Mouse (Mus musculus): ENCODE results near the gene Ptpn6. TPM values are rescaled to one million over a fixed set of nuclear protein-coding genes. Genes with fewer than 3 reads are reported as not detected.

Gene Ptpn6
- polyA plus RNA-seq, 1 experiment from 2014 or later, result 4.8 TPM

- H3K4me1 ChIP-seq (replicated peaks; ENCODE audit: control insufficient read depth, insufficient read depth, low read length), result no peaks in the 10 kb centered on the region
- no peak overlapping the region for H3K9ac ChIP-seq (ENCODE audit: low read length)
- H3K9me3 ChIP-seq (ENCODE audit: control insufficient read depth, low read length), result no peaks in the 10 kb centered on the region
- no peaks in the 10 kb centered on the region for H3K27me3 ChIP-seq (ENCODE audit: control insufficient read depth, insufficient read depth, low read length)
- H3K4me2 ChIP-seq (ENCODE audit: low read depth, low read length, severe bottlenecking), result no peak overlapping the region
- ATAC-seq (replicated peaks; ENCODE audit: low FRiP score), result no peak
- no peak overlapping the region for H3K27ac ChIP-seq (ENCODE audit: low read depth, low read length)
- no peak for DNase-seq (ENCODE audit: low spot score)
- no peak overlapping the region for H3K4me3 ChIP-seq (ENCODE audit: low read depth, low read length)
- no peaks in the 10 kb centered on the region for H3K36me3 ChIP-seq (ENCODE audit: control insufficient read depth, insufficient read depth, low read length)
- 90% methylated on average over 3 of the region's 3 CpGs for WGBS
These were observed 59.0 kb downstream of the Ptpn6 start for GRCm38 (mm10) chr6:124679486-124679885.

- Histone ChIP-seq H3K36me3 (ENCODE audit: control insufficient read depth, insufficient read depth, low read length) (no peaks in the 10 kb centered on the region), H3K4me3 (ENCODE audit: low read depth, low read length) (no peak overlapping the region), H3K9me3 (ENCODE audit: control insufficient read depth, low read length) (no peaks in the 10 kb centered on the region), H3K9ac (ENCODE audit: low read length) (no peak overlapping the region), H3K27me3 (ENCODE audit: control insufficient read depth, insufficient read depth, low read length) (no peaks in the 10 kb centered on the region), H3K4me1 (replicated peaks; ENCODE audit: control insufficient read depth, insufficient read depth, low read length) (no peaks in the 10 kb centered on the region), H3K27ac (ENCODE audit: low read depth, low read length) (no peak overlapping the region), H3K4me2 (ENCODE audit: low read depth, low read length, severe bottlenecking) (no peak overlapping the region)
- DNase-seq (ENCODE audit: low spot score) (no peak), ATAC-seq (replicated peaks; ENCODE audit: low FRiP score) (no peak)
- WGBS, result 95% methylated on average over 7 of the region's 7 CpGs
These were observed 59.7 kb downstream of the Ptpn6 start for GRCm38 (mm10) chr6:124678769-124679168.

- WGBS, result 89% methylated on average over 6 of the region's 6 CpGs
- H3K4me1 ChIP-seq (replicated peaks; ENCODE audit: control insufficient read depth, insufficient read depth, low read length), result no peaks in the 10 kb centered on the region
- ATAC-seq (replicated peaks; ENCODE audit: low FRiP score), result no peak
- DNase-seq (ENCODE audit: low spot score), result no peak
- no peaks in the 10 kb centered on the region for H3K27me3 ChIP-seq (ENCODE audit: control insufficient read depth, insufficient read depth, low read length)
- H3K36me3 ChIP-seq (ENCODE audit: control insufficient read depth, insufficient read depth, low read length), result no peaks in the 10 kb centered on the region
- H3K4me3 ChIP-seq (ENCODE audit: low read depth, low read length), result no peak overlapping the region
- H3K4me2 ChIP-seq (ENCODE audit: low read depth, low read length, severe bottlenecking), result no peak overlapping the region
- H3K27ac ChIP-seq (ENCODE audit: low read depth, low read length), result no peak overlapping the region
- H3K9ac ChIP-seq (ENCODE audit: low read length), result no peak overlapping the region
- H3K9me3 ChIP-seq (ENCODE audit: control insufficient read depth, low read length), result no peaks in the 10 kb centered on the region
These were observed 62.3 kb downstream of the Ptpn6 start for GRCm38 (mm10) chr6:124676171-124676570.

GRCm38 (mm10) chr6:124674591-124674990, 63.9 kb downstream of the Ptpn6 start:
- DNase-seq (ENCODE audit: low spot score) (no peak), ATAC-seq (replicated peaks; ENCODE audit: low FRiP score) (no peak)
- Histone ChIP-seq H3K9ac (ENCODE audit: low read length) (no peak overlapping the region), H3K9me3 (ENCODE audit: control insufficient read depth, low read length) (no peaks in the 10 kb centered on the region), H3K36me3 (ENCODE audit: control insufficient read depth, insufficient read depth, low read length) (no peaks in the 10 kb centered on the region), H3K4me3 (ENCODE audit: low read depth, low read length) (no peak overlapping the region), H3K4me1 (replicated peaks; ENCODE audit: control insufficient read depth, insufficient read depth, low read length) (no peaks in the 10 kb centered on the region), H3K4me2 (ENCODE audit: low read depth, low read length, severe bottlenecking) (no peak overlapping the region), H3K27ac (ENCODE audit: low read depth, low read length) (no peak overlapping the region), H3K27me3 (ENCODE audit: control insufficient read depth, insufficient read depth, low read length) (no peaks in the 10 kb centered on the region)
- 96% methylated on average over 7 of the region's 7 CpGs for WGBS

- ATAC-seq (replicated peaks; ENCODE audit: low FRiP score) (no peak), DNase-seq (ENCODE audit: low spot score) (no peak)
- H3K4me2 ChIP-seq (ENCODE audit: low read depth, low read length, severe bottlenecking), result no peak overlapping the region
- no peak overlapping the region for H3K27ac ChIP-seq (ENCODE audit: low read depth, low read length)
- H3K9ac ChIP-seq (ENCODE audit: low read length), result no peak overlapping the region
- WGBS, result 91% methylated on average over 9 of the region's 9 CpGs
- no peaks in the 10 kb centered on the region for H3K36me3 ChIP-seq (ENCODE audit: control insufficient read depth, insufficient read depth, low read length)
- H3K27me3 ChIP-seq (ENCODE audit: control insufficient read depth, insufficient read depth, low read length), result no peaks in the 10 kb centered on the region
- H3K9me3 ChIP-seq (ENCODE audit: control insufficient read depth, low read length), result no peaks in the 10 kb centered on the region
- H3K4me3 ChIP-seq (ENCODE audit: low read depth, low read length), result no peak overlapping the region
- no peaks in the 10 kb centered on the region for H3K4me1 ChIP-seq (replicated peaks; ENCODE audit: control insufficient read depth, insufficient read depth, low read length)
These were observed 64.9 kb downstream of the Ptpn6 start for GRCm38 (mm10) chr6:124673619-124674018.

GRCm38 (mm10) chr6:124672100-124672499, 66.4 kb downstream of the Ptpn6 start:
- ATAC-seq (replicated peaks; ENCODE audit: low FRiP score) (no peak), DNase-seq (ENCODE audit: low spot score) (no peak)
- Histone ChIP-seq H3K9me3 (ENCODE audit: control insufficient read depth, low read length) (no peaks in the 10 kb centered on the region), H3K36me3 (ENCODE audit: control insufficient read depth, insufficient read depth, low read length) (no peaks in the 10 kb centered on the region), H3K4me3 (ENCODE audit: low read depth, low read length) (no peak overlapping the region), H3K4me1 (replicated peaks; ENCODE audit: control insufficient read depth, insufficient read depth, low read length) (no peaks in the 10 kb centered on the region), H3K4me2 (ENCODE audit: low read depth, low read length, severe bottlenecking) (no peak overlapping the region), H3K27me3 (ENCODE audit: control insufficient read depth, insufficient read depth, low read length) (no peaks in the 10 kb centered on the region), H3K27ac (ENCODE audit: low read depth, low read length) (no peak overlapping the region), H3K9ac (ENCODE audit: low read length) (no peak overlapping the region)
- 58% methylated on average over 6 of the region's 6 CpGs for WGBS

MicroRNAs within 50 kb of the gene (microRNA counts, 519-probe panel; counts per million panel counts)
- microRNA mmu-miR-141, result 31.2 counts per million
- microRNA mmu-miR-200c, result 3,795 counts per million, percentile 25 among the panel's probes with 10 or more counts

Small RNAs within 50 kb of the gene (microRNA-seq; reads per million reads assigned to microRNA genes)
- gene Mir141 (ENCODE audit: insufficient number of aligned reads), result 145 reads per million, percentile 40 among the genes with 10 or more reads in this experiment
- gene Mir200c (ENCODE audit: insufficient number of aligned reads), result 1,163 reads per million, percentile 69 among the genes with 10 or more reads in this experiment

Other genes starting within 250 kb of the Ptpn6 start
- gene C1rl, start 245.6 kb downstream of the Ptpn6 start, polyA plus RNA-seq (2014; fragmentation: Nextera tagmentation; extraction: Ambion mirVana), result 0.08 and 0.21 TPM in 2 replicates
- 0.08 and 0.35 TPM in 2 replicates for gene C1ra, start 226.3 kb downstream of the Ptpn6 start, polyA plus RNA-seq (2014; fragmentation: Nextera tagmentation; extraction: Ambion mirVana)
- gene C1s1, start 196.4 kb downstream of the Ptpn6 start, polyA plus RNA-seq (2014; fragmentation: Nextera tagmentation; extraction: Ambion mirVana), result 0.33 TPM in 1 of 2 replicates, not detected in the other
- gene C1rb, start 168.4 kb downstream of the Ptpn6 start, polyA plus RNA-seq (2014; fragmentation: Nextera tagmentation; extraction: Ambion mirVana), result not detected in 2 replicates
- not detected in 2 replicates for gene C1s2, start 102.6 kb downstream of the Ptpn6 start, polyA plus RNA-seq (2014; fragmentation: Nextera tagmentation; extraction: Ambion mirVana)
- 34.3 and 35.5 TPM in 2 replicates for gene Lpcat3, start 75.7 kb downstream of the Ptpn6 start, polyA plus RNA-seq (2014; fragmentation: Nextera tagmentation; extraction: Ambion mirVana)
- 227 and 228 TPM in 2 replicates for gene Emg1, start 26.5 kb downstream of the Ptpn6 start, polyA plus RNA-seq (2014; fragmentation: Nextera tagmentation; extraction: Ambion mirVana)
- gene Phb2, start 26.4 kb downstream of the Ptpn6 start, polyA plus RNA-seq (2014; fragmentation: Nextera tagmentation; extraction: Ambion mirVana), result 376 and 404 TPM in 2 replicates
- gene Grcc10, start 2.7 kb upstream of the Ptpn6 start, polyA plus RNA-seq (2014; fragmentation: Nextera tagmentation; extraction: Ambion mirVana), result 509 and 514 TPM in 2 replicates
- gene Gm45234, start 17.3 kb upstream of the Ptpn6 start, polyA plus RNA-seq (2014; fragmentation: Nextera tagmentation; extraction: Ambion mirVana), result not detected in 2 replicates
- 13.9 and 14.4 TPM in 2 replicates for gene Atn1, start 17.8 kb upstream of the Ptpn6 start, polyA plus RNA-seq (2014; fragmentation: Nextera tagmentation; extraction: Ambion mirVana)
- 5.8 and 6.0 TPM in 2 replicates for gene Eno2, start 31.0 kb upstream of the Ptpn6 start, polyA plus RNA-seq (2014; fragmentation: Nextera tagmentation; extraction: Ambion mirVana)
- 4.5 and 6.8 TPM in 2 replicates for gene Lrrc23, start 41.0 kb upstream of the Ptpn6 start, polyA plus RNA-seq (2014; fragmentation: Nextera tagmentation; extraction: Ambion mirVana)
- gene Spsb2, start 69.9 kb upstream of the Ptpn6 start, polyA plus RNA-seq (2014; fragmentation: Nextera tagmentation; extraction: Ambion mirVana), result 7.5 and 8.4 TPM in 2 replicates
- gene Tpi1, start 75.6 kb upstream of the Ptpn6 start, polyA plus RNA-seq (2014; fragmentation: Nextera tagmentation; extraction: Ambion mirVana), result 875 and 885 TPM in 2 replicates
- 182 and 184 TPM in 2 replicates for gene Usp5, start 90.8 kb upstream of the Ptpn6 start, polyA plus RNA-seq (2014; fragmentation: Nextera tagmentation; extraction: Ambion mirVana)
- 276 and 307 TPM in 2 replicates for gene Cdca3, start 90.8 kb upstream of the Ptpn6 start, polyA plus RNA-seq (2014; fragmentation: Nextera tagmentation; extraction: Ambion mirVana)
- gene Gnb3, start 101.6 kb upstream of the Ptpn6 start, polyA plus RNA-seq (2014; fragmentation: Nextera tagmentation; extraction: Ambion mirVana), result 0.71 and 1.1 TPM in 2 replicates
- 17.3 and 17.8 TPM in 2 replicates for gene P3h3, start 119.0 kb upstream of the Ptpn6 start, polyA plus RNA-seq (2014; fragmentation: Nextera tagmentation; extraction: Ambion mirVana)
- gene Gpr162, start 125.3 kb upstream of the Ptpn6 start, polyA plus RNA-seq (2014; fragmentation: Nextera tagmentation; extraction: Ambion mirVana), result 2.7 and 2.8 TPM in 2 replicates
- gene Cd4, start 149.5 kb upstream of the Ptpn6 start, polyA plus RNA-seq (2014; fragmentation: Nextera tagmentation; extraction: Ambion mirVana), result not detected in 2 replicates
- gene Lag3, start 173.0 kb upstream of the Ptpn6 start, polyA plus RNA-seq (2014; fragmentation: Nextera tagmentation; extraction: Ambion mirVana), result 2.3 and 2.5 TPM in 2 replicates
- gene Ptms, start 181.4 kb upstream of the Ptpn6 start, polyA plus RNA-seq (2014; fragmentation: Nextera tagmentation; extraction: Ambion mirVana), result 369 and 455 TPM in 2 replicates
- gene Mlf2, start 192.7 kb upstream of the Ptpn6 start, polyA plus RNA-seq (2014; fragmentation: Nextera tagmentation; extraction: Ambion mirVana), result 450 and 480 TPM in 2 replicates
- gene Cops7a, start 226.8 kb upstream of the Ptpn6 start, polyA plus RNA-seq (2014; fragmentation: Nextera tagmentation; extraction: Ambion mirVana), result 111 and 122 TPM in 2 replicates

All from forebrain, embryonic 11.5 days (tissue).